Mouse (Mus musculus): ENCODE measurements around the gene Lgals8. TPM values are rescaled to one million over a fixed set of nuclear protein-coding genes. Genes with fewer than 3 reads are reported as not detected.
A peak's percentile ranks its signal among the peaks of the same experiment; 100 is the strongest.

Lgals8 gene
- total and polyA plus RNA-seq, 2 experiments from 2014 or later: 30.2 to 34.3 TPM

- H3K4me1 ChIP-seq (ENCODE audit: insufficient read depth, low read length): no peaks in the 10 kb centered on the region
- H3K27me3 ChIP-seq (ENCODE audit: insufficient read depth, low read length): no peaks in the 10 kb centered on the region
- TF ChIP-seq CTCF (IDR thresholded peaks at IDR 0.05): no peak
- no peak overlapping the region for H3K9ac ChIP-seq (replicated peaks; ENCODE audit: low read length, poor library complexity, severe bottlenecking)
- no peak overlapping the region for H3K27ac ChIP-seq (ENCODE audit: low read depth, low read length)
- ATAC-seq (ENCODE audit: low FRiP score): no peak
- 55% methylated on average over 2 of the region's 2 CpGs for WGBS
- no peak overlapping the region for H3K4me2 ChIP-seq (ENCODE audit: low read depth, low read length, poor library complexity, severe bottlenecking)
- H3K36me3 ChIP-seq (ENCODE audit: insufficient read depth, low read length): no peaks in the 10 kb centered on the region
- no peak overlapping the region for H3K4me3 ChIP-seq (ENCODE audit: low read depth, low read length)
- no peaks in the 10 kb centered on the region for H3K9me3 ChIP-seq (ENCODE audit: low read length)
- DNase-seq (ENCODE audit: low spot score): no peak
Measured at GRCm38 (mm10) chr13:12485197-12485596, 20.5 kb upstream of the Lgals8 start.

DNA sequence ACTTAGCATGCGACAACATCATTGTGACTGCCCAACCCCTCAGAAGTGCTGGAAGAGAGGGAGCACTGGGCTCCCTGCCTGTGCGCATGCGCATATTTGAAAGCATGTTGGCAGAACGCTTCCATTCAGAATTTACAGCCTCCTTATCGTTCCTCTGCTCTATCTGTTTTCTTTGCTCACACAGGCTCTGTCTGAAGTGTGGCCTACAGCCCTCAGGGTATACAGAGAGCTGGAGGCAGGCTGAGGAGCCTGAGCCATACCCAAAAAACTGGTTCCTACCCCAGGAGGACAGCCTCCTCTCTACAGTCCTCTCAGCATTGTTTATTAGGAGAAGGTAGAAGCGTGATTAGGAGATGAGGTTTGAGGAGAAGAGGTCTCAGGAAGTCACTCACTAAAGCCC, 15.1 kb upstream of the Lgals8 start:
- Histone ChIP-seq H3K27ac (ENCODE audit: low read depth, low read length) (no peak overlapping the region), H3K4me1 (ENCODE audit: insufficient read depth, low read length) (no peaks in the 10 kb centered on the region), H3K4me2 (ENCODE audit: low read depth, low read length, poor library complexity, severe bottlenecking) (no peak overlapping the region), H3K27me3 (ENCODE audit: insufficient read depth, low read length) (no peaks in the 10 kb centered on the region), H3K9ac (replicated peaks; ENCODE audit: low read length, poor library complexity, severe bottlenecking) (no peak overlapping the region), H3K36me3 (ENCODE audit: insufficient read depth, low read length) (no peaks in the 10 kb centered on the region), H3K9me3 (ENCODE audit: low read length) (no peaks in the 10 kb centered on the region), H3K4me3 (ENCODE audit: low read depth, low read length) (no peak overlapping the region)
- no peak for TF ChIP-seq CTCF (IDR thresholded peaks at IDR 0.05)
- WGBS: 77% methylated on average over 6 of the region's 6 CpGs
- ATAC-seq (ENCODE audit: low FRiP score) (no peak), DNase-seq (ENCODE audit: low spot score) (no peak)

- no peak overlapping the region for H3K4me2 ChIP-seq (ENCODE audit: low read depth, low read length, poor library complexity, severe bottlenecking)
- no peak overlapping the region for H3K9ac ChIP-seq (replicated peaks; ENCODE audit: low read length, poor library complexity, severe bottlenecking)
- H3K27me3 ChIP-seq (ENCODE audit: insufficient read depth, low read length): no peaks in the 10 kb centered on the region
- no peak overlapping the region for H3K4me3 ChIP-seq (ENCODE audit: low read depth, low read length)
- DNase-seq (ENCODE audit: low spot score) (no peak), ATAC-seq (ENCODE audit: low FRiP score) (no peak)
- H3K4me1 ChIP-seq (ENCODE audit: insufficient read depth, low read length): no peaks in the 10 kb centered on the region
- TF ChIP-seq CTCF (IDR thresholded peaks at IDR 0.05): no peak
- WGBS: 82% methylated on average over 15 of the region's 15 CpGs
- no peaks in the 10 kb centered on the region for H3K9me3 ChIP-seq (ENCODE audit: low read length)
- no peaks in the 10 kb centered on the region for H3K36me3 ChIP-seq (ENCODE audit: insufficient read depth, low read length)
- H3K27ac ChIP-seq (ENCODE audit: low read depth, low read length): no peak overlapping the region
Measured at GRCm38 (mm10) chr13:12478301-12478700, 13.6 kb upstream of the Lgals8 start.

DNA sequence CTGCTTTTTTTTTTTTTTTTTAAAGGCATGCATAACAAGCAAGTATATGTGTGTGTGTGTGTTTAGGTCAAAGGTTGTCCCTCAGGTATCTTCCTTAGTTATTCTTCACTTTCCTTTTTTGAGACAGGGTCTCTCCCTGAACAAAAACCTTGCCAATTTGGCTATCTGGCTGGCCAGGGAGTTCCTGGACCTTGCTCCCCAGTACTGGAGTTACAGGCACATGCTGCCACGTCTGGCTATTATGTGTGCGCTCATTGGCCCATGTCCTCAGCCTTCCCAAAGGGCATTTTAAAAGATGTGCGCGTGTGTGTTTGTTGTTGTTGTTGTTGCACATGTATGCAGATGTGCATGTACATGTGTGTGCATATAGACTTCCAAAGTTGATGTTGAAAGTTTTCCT, 12.1 kb upstream of the Lgals8 start:
- H3K27ac ChIP-seq (ENCODE audit: low read depth, low read length): no peak overlapping the region
- H3K9me3 ChIP-seq (ENCODE audit: low read length): no peaks in the 10 kb centered on the region
- TF ChIP-seq CTCF (IDR thresholded peaks at IDR 0.05): no peak
- no peak overlapping the region for H3K4me2 ChIP-seq (ENCODE audit: low read depth, low read length, poor library complexity, severe bottlenecking)
- 88% methylated on average over 4 of the region's 4 CpGs for WGBS
- H3K27me3 ChIP-seq (ENCODE audit: insufficient read depth, low read length): no peaks in the 10 kb centered on the region
- H3K36me3 ChIP-seq (ENCODE audit: insufficient read depth, low read length): no peaks in the 10 kb centered on the region
- no peak for ATAC-seq (ENCODE audit: low FRiP score)
- DNase-seq (ENCODE audit: low spot score): no peak
- no peaks in the 10 kb centered on the region for H3K4me1 ChIP-seq (ENCODE audit: insufficient read depth, low read length)
- no peak overlapping the region for H3K4me3 ChIP-seq (ENCODE audit: low read depth, low read length)
- H3K9ac ChIP-seq (replicated peaks; ENCODE audit: low read length, poor library complexity, severe bottlenecking): no peak overlapping the region

- H3K36me3 ChIP-seq (ENCODE audit: insufficient read depth, low read length): no peaks in the 10 kb centered on the region
- no peaks in the 10 kb centered on the region for H3K9me3 ChIP-seq (ENCODE audit: low read length)
- no peak overlapping the region for H3K27ac ChIP-seq (ENCODE audit: low read depth, low read length)
- TF ChIP-seq CTCF (IDR thresholded peaks at IDR 0.05): no peak
- no peaks in the 10 kb centered on the region for H3K4me1 ChIP-seq (ENCODE audit: insufficient read depth, low read length)
- 88% methylated on average over 6 of the region's 6 CpGs for WGBS
- no peaks in the 10 kb centered on the region for H3K27me3 ChIP-seq (ENCODE audit: insufficient read depth, low read length)
- DNase-seq (ENCODE audit: low spot score) (no peak), ATAC-seq (ENCODE audit: low FRiP score) (no peak)
- H3K4me3 ChIP-seq (ENCODE audit: low read depth, low read length): no peak overlapping the region
- no peak overlapping the region for H3K4me2 ChIP-seq (ENCODE audit: low read depth, low read length, poor library complexity, severe bottlenecking)
- no peak overlapping the region for H3K9ac ChIP-seq (replicated peaks; ENCODE audit: low read length, poor library complexity, severe bottlenecking)
Measured at GRCm38 (mm10) chr13:12475239-12475638, 10.5 kb upstream of the Lgals8 start.

DNA sequence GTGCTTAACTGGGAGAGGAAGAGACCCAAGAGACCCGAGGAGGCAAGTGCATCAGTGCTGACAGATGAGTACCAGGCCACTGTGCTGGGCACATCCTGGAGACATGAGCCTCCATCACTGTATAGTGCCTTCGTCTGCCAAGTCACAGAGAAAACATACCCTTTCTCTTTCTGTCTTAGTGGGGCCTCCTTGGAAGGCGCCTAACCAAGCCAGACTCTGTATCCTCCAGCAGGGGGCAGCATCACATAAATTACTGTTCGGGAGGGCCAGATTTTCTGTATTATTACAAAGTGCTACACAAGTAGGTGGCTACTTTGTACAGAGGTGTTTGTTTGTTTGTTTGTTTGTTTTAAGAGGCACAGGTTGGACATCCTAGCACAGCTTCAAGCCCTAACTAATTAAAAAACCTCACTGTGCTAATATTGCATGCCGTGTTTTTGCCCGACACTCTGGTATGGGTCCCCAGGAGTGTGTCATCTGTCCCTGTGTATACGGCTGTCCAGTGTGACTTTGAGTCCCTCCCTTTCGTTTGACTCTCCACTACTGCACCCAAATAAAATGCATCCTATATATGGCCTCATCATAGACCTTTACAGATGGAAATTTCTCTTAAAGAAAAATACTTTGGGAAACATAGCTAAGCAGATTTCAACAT, 9.1 kb upstream of the Lgals8 start:
- no peaks in the 10 kb centered on the region for H3K9me3 ChIP-seq (ENCODE audit: low read length)
- H3K9ac ChIP-seq (replicated peaks; ENCODE audit: low read length, poor library complexity, severe bottlenecking): no peak overlapping the region
- TF ChIP-seq CTCF (IDR thresholded peaks at IDR 0.05): peak; percentile 97
- H3K27me3 ChIP-seq (ENCODE audit: insufficient read depth, low read length): no peaks in the 10 kb centered on the region
- peak; percentile 86 for DNase-seq (ENCODE audit: low spot score)
- H3K36me3 ChIP-seq (ENCODE audit: insufficient read depth, low read length): no peaks in the 10 kb centered on the region
- H3K27ac ChIP-seq (ENCODE audit: low read depth, low read length): no peak overlapping the region
- 34% methylated on average over 8 of the region's 8 CpGs for WGBS
- ATAC-seq (ENCODE audit: low FRiP score): peak; percentile 74
- H3K4me2 ChIP-seq (ENCODE audit: low read depth, low read length, poor library complexity, severe bottlenecking): no peak overlapping the region
- H3K4me1 ChIP-seq (ENCODE audit: insufficient read depth, low read length): no peaks in the 10 kb centered on the region
- H3K4me3 ChIP-seq (ENCODE audit: low read depth, low read length): no peak overlapping the region

All from midbrain, postnatal 0 days (tissue).